Mouse (Mus musculus) embryonic facial prominence, embryonic 15.5 days (tissue): ENCODE measurements at regions not wholly inside any gene's neighbourhood (a gene's known extent, or its start where the extent isn't known, plus 50 kb on each side); places are given as distances from the start of the nearest gene placed in this dataset.

Experiments used
- ATAC-seq: fragments of 200-750 bp; cut with Nextera tagmentation; 2 replicates; pipeline ENCODE4 v1.8.0; 2017; ENCODE audit warnings: low read depth, moderate TSS enrichment; ENCODE audit not compliant: insufficient number of reproducible peaks, low FRiP score, low TSS enrichment
- H3K27ac ChIP-seq: fragments of 300-500 bp; sonication (generic); replicated peaks from 2 replicates; pipeline ENCODE4 v1.5.1; 2015; ENCODE audit warnings: mild to moderate bottlenecking, inconsistent platforms
- H3K27me3 ChIP-seq: fragments of 300-500 bp; sonication (generic); 2 replicates; pipeline ENCODE4 v1.6.1; 2015; ENCODE audit warnings: inconsistent platforms
- H3K36me3 ChIP-seq: fragments of 300-500 bp; sonication (generic); 2 replicates; pipeline ENCODE4 v1.6.1; 2015; ENCODE audit warnings: mild to moderate bottlenecking, inconsistent platforms
- H3K4me1 ChIP-seq: fragments of 300-500 bp; sonication (generic); 2 replicates; pipeline ENCODE4 v1.6.1; 2015; ENCODE audit warnings: inconsistent platforms
- H3K4me2 ChIP-seq: fragments of 300-500 bp; sonication (generic); replicated peaks from 2 replicates; pipeline ENCODE4 v1.6.1; 2015; ENCODE audit warnings: mild to moderate bottlenecking, inconsistent platforms
- H3K4me3 ChIP-seq: fragments of 300-500 bp; sonication (generic); replicated peaks from 2 replicates; pipeline ENCODE4 v1.5.1; 2015; ENCODE audit warnings: mild to moderate bottlenecking, inconsistent platforms
- H3K9ac ChIP-seq: fragments of 300-500 bp; sonication (generic); 2 replicates; pipeline ENCODE4 v1.6.1; 2015; ENCODE audit warnings: inconsistent platforms
- H3K9me3 ChIP-seq: fragments of 300-500 bp; sonication (generic); replicated peaks from 2 replicates; pipeline ENCODE4 v1.6.1; 2016; ENCODE audit warnings: inconsistent platforms
- WGBS: fragments of 180-500 bp; shearing (Covaris S2); methylation state at CpG from one replicate; pipeline ENCODE4 v1.1.7; 2015; 5-methylcytosine and 5-hydroxymethylcytosine counted together

DNA sequence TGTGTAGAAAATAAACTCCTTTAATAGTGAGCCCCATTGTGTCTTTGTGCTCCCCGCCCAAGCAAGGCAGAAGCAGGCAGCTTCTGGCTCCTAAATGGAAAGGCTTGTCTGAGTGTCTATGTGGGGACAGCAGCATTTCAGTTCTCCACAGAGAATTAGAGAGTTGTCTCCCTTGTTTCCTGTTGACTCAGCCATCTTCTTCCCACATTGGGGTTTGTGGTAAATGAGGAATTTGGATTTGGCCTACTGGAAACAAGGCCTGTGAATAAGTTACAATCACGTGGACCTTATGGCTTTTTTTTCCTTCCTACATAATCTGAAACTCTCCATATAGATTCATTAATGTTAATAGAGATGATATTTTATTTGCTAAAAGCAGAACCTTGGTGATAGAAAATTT, 158.9 kb upstream of the Lef1 start:
- Histone ChIP-seq H3K4me1 (peaks cover 9% of the 10 kb centered on the region), H3K36me3 (no peaks in the 10 kb centered on the region), H3K27me3 (no peaks in the 10 kb centered on the region), H3K9me3 (0 out of 2 replicates have a peak, but pooled peaks cover 7% of the 10 kb centered on the region), H3K9ac (no peak overlapping the region), H3K4me3 (no peak overlapping the region), H3K4me2 (no peak overlapping the region), H3K27ac (no peak overlapping the region)
- 52% methylated on average over 2 of the region's 2 CpGs for WGBS
- ATAC-seq: 0 out of 2 replicates have a peak, but pooled peaks have one; percentile 19

DNA sequence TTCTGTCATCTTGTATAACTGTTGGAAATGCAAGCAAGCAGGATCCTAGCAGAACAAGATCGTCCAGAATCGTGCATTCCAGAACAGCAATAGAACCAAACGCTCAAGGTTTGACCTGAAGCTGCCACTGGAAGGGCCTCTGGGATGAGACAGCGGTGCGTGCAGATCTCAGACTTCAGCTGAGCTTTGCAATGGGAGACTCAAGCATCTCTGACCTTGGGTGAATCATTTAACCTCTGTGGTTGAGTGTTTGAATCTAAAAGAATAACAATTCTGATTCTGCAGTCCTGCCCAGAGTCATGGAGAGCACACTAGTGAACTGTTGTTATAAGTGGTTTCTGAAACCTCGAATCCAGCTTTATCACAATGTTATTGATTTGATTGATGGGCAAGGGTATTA, 159.4 kb upstream of the Lef1 start:
- Histone ChIP-seq H3K36me3 (no peaks in the 10 kb centered on the region), H3K4me1 (peaks cover 14% of the 10 kb centered on the region), H3K4me3 (no peak overlapping the region), H3K9me3 (0 out of 2 replicates have a peak, but pooled peaks cover 7% of the 10 kb centered on the region), H3K27me3 (no peaks in the 10 kb centered on the region), H3K27ac (no peak overlapping the region), H3K9ac (no peak overlapping the region), H3K4me2 (no peak overlapping the region)
- no peak for ATAC-seq
- WGBS: 68% methylated on average over 6 of the region's 6 CpGs

DNA sequence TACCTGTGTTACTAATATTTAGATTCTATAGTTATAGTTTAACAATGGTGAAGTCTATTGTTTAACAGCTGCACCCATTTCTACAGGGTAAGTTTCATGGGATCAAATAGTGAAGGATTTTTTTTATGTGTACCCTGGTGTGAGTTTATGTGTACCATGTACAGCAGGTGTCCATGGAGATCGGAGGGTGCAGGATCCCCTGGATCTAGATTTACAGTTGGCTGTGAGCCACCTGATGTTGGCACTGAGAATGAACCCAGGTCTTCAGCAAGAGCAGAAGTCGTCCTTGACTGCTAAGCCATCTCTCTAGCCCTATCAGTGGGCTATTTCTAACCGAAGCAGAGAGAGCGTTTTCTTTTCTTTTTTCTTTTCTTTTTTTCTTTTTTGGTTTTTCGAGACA, 162.4 kb upstream of the Lef1 start:
- WGBS: 87% methylated on average over 5 of the region's 5 CpGs
- Histone ChIP-seq H3K9me3 (no peaks in the 10 kb centered on the region), H3K4me1 (peaks cover 31% of the 10 kb centered on the region), H3K4me2 (no peak overlapping the region), H3K36me3 (no peaks in the 10 kb centered on the region), H3K27me3 (no peaks in the 10 kb centered on the region), H3K27ac (no peak overlapping the region), H3K4me3 (no peak overlapping the region), H3K9ac (no peak overlapping the region)
- ATAC-seq: no peak

DNA sequence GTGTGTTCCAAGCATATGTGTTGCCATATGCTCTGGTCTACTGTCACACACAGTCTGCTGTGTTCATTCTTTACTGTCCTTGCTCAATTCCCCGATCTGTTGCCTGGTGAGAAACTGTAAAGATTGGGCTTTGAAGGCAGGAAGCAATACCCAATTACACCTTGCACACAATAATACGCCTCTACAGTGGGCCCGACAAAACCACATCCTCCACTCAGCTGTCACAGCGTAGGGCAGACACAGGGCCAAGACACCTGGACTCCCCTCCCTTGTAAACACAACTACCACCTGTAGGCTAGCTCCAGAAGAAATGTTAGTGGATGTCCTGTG, 163.0 kb upstream of the Lef1 start:
- no peak overlapping the region for H3K27ac ChIP-seq
- 75% methylated on average over 4 of the region's 4 CpGs for WGBS
- no peaks in the 10 kb centered on the region for H3K36me3 ChIP-seq
- H3K27me3 ChIP-seq: no peaks in the 10 kb centered on the region
- no peak for ATAC-seq
- no peak overlapping the region for H3K9ac ChIP-seq
- no peak overlapping the region for H3K4me3 ChIP-seq
- no peak overlapping the region for H3K4me2 ChIP-seq
- no peaks in the 10 kb centered on the region for H3K9me3 ChIP-seq
- H3K4me1 ChIP-seq: peaks cover 31% of the 10 kb centered on the region

DNA sequence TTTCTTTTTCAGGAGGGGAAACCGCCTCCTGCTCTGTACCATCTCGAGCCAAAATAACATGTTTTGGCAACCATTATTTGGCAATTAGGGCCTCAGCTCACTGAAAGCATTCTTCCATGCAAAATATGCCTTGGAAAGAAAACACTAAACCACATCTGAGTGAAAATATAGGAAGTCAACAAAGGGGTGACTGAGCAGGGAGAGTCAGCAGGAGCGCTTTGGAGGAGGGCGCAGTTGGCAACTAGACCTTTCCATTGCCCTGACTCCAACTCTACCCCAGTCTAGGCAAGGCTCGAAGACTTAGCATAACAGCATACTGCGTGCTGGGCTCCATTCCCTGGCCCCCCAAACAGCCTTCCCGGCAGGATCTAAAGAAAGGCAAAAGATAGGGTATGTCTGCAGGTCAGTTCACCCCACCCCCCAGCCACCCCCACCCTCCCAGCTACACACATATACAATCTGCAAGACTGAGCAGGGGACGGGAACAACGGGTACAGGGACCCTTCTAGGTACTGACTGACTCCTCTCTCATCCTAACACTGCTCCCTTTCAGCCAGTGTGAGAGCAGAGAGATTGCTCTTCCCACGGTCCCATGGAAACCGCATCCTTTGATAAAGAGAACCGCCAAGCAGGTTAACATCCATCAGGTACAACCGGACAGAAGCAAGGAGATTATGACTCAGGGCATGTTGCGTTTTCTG, 163.5 kb upstream of the Lef1 start:
- Histone ChIP-seq H3K9ac (no peak overlapping the region), H3K9me3 (no peaks in the 10 kb centered on the region), H3K36me3 (no peaks in the 10 kb centered on the region), H3K4me1 (peaks cover 31% of the 10 kb centered on the region), H3K27ac (peak overlapping the region; percentile 85), H3K27me3 (no peaks in the 10 kb centered on the region), H3K4me2 (peak overlapping the region; percentile 63), H3K4me3 (peak overlapping the region; percentile 32)
- WGBS: 52% methylated on average over 14 of the region's 14 CpGs
- ATAC-seq: peak; percentile 72

DNA sequence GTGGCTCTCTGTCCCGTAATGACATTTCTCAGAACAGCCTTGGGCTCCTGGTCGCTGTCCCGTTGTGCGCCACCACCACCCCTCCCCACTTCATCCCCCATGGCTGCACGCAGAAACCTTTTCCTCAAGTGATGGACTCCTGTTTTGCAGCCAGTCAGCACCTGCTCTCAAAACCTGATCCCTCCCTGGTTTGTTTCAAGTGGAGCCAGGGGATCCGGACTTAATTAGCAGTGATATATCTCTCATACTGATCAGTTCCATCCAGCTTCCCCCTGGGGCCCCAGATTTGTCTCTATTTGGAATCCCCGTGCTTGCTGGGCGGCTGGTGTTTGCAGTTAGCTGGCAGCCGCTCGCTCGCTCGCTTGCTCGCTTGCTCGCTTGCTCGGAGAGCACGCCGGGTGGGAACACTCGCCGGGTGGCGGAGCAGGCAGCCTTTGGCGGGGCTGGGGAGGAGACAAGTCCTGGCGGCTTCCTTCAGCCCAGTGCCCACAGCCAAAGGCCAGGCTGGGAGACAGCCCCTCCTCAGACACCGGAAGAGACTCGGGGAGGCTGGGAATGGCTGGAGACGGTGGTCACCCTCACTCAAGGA, 164.3 kb upstream of the Lef1 start:
- peak overlapping the region; percentile 39 for H3K9ac ChIP-seq
- no peaks in the 10 kb centered on the region for H3K9me3 ChIP-seq
- peak overlapping the region; percentile 32 for H3K4me3 ChIP-seq
- ATAC-seq: peak; percentile 76
- H3K27ac ChIP-seq: peak overlapping the region; percentile 85
- peaks cover 31% of the 10 kb centered on the region for H3K4me1 ChIP-seq
- H3K36me3 ChIP-seq: no peaks in the 10 kb centered on the region
- H3K4me2 ChIP-seq: peak overlapping the region; percentile 63
- H3K27me3 ChIP-seq: no peaks in the 10 kb centered on the region
- 2% methylated on average over 25 of the region's 25 CpGs for WGBS

DNA sequence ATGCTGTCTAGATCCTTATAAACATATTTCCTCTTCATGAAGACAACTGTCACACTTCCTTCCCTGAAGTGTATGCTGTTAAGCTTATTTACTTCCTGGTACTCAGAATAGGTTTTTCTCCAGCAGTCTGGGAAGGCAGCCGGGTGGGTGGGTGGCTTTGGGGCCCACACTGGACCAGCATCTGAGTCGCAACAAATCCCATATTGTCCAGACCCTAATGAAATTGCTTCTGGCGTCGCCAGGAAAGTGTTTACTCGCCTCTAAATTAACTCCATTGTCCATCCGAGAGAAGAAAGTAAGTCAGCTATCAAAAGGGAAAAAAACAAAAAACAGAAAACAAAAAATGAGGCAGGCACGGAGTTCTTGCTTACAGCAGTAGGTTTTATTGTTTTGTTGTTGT, 164.9 kb upstream of the Lef1 start:
- Histone ChIP-seq H3K36me3 (no peaks in the 10 kb centered on the region), H3K4me3 (peak overlapping the region; percentile 32), H3K9ac (no peak overlapping the region), H3K27me3 (no peaks in the 10 kb centered on the region), H3K27ac (peak overlapping the region; percentile 85; the same call in 1 of the 2 replicates), H3K4me2 (peak overlapping the region; percentile 63), H3K9me3 (no peaks in the 10 kb centered on the region), H3K4me1 (peaks cover 31% of the 10 kb centered on the region)
- WGBS: 21% methylated on average over 7 of the region's 7 CpGs
- ATAC-seq: no peak

DNA sequence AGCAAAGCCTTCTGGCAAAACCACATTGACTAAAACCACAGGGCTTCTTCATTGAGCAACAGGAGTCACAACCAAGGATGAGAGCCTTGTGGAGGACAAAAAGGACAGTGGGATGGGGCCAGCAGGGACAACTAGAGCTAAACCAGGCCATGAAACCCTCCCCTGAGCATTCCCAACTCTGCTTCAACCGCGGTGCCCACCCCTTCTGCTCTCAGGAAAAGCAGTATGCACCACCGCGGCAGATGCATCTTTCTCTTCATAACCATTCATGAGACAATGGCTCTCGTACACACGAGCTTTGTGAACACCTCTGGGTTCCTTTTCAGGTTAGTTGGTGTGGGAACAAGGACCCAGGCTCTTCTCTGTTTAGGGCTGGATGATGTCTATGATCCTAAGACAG, 166.0 kb upstream of the Lef1 start:
- no peak for ATAC-seq
- H3K36me3 ChIP-seq: no peaks in the 10 kb centered on the region
- no peaks in the 10 kb centered on the region for H3K9me3 ChIP-seq
- H3K27ac ChIP-seq: peak overlapping the region; percentile 55; the same call in 1 of the 2 replicates
- peaks cover 31% of the 10 kb centered on the region for H3K4me1 ChIP-seq
- WGBS: 90% methylated on average over 6 of the region's 6 CpGs
- H3K4me3 ChIP-seq: no peak overlapping the region
- no peak overlapping the region for H3K9ac ChIP-seq
- H3K4me2 ChIP-seq: no peak overlapping the region
- no peaks in the 10 kb centered on the region for H3K27me3 ChIP-seq

DNA sequence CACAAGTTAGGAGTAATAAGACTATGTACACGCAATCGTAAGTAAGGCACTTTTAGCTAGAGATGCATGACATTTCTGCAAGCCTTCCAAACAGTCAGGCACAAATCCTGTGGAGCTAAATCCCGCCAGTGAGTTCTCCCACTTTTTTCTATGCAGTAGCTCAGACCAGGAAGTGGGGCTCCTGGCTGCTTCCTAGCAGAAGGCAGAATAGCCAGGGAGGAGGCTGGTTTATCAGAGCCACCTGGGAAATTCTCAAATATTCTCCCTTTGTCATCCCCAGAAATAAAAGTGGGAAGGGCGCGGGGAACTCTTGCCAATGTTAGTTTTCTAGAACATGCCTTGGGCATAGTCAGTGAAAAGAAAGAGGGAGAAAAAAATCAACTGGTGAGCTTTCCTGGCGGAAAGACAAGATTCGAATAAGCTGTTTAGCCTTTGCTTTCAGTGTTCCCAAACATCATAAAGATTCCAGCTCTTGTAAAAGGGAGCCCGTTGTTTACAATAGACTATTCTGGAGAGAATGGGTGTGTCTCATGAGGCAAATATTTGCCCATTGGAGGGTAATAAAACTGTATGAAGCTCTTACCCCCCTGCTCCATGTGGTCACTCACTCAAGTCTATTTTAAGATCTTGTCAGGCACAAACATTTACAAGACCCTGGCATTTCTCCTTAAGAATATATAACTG, 167.2 kb upstream of the Lef1 start:
- Histone ChIP-seq H3K9me3 (no peaks in the 10 kb centered on the region), H3K4me2 (no peak overlapping the region), H3K27me3 (no peaks in the 10 kb centered on the region), H3K36me3 (no peaks in the 10 kb centered on the region), H3K4me1 (peaks cover 31% of the 10 kb centered on the region), H3K4me3 (no peak overlapping the region), H3K27ac (peak overlapping the region; percentile 55), H3K9ac (no peak overlapping the region)
- 48% methylated on average over 8 of the region's 8 CpGs for WGBS
- no peak for ATAC-seq

DNA sequence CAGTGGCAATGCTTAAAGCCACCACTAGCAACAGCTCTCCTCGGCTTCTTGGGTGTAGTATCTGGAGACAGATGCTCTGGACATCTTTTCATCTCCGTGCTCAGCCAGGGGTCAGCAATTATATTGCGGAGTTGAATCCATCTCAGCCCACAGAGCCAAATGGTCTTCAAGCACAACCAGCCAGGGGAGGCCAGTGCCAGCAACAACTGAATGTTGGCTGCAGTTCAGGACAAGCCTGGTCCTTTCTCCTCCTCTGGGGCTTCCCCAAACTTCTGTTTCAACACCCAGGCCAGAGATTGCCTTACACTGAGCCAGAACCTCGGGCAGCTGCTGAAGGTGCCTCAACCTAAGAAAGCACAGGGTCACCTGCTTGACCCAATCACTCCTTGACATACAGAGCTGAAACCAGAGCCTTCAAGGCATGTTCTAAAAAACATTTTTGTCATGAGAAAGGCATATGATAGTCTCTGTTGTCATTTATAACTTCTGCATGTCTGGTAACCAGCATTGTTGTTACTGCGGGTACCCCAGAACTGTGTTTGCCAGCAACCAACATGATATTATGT, 169.9 kb upstream of the Lef1 start:
- Histone ChIP-seq H3K27ac (no peak overlapping the region), H3K9me3 (no peaks in the 10 kb centered on the region), H3K4me2 (no peak overlapping the region), H3K4me3 (no peak overlapping the region), H3K27me3 (no peaks in the 10 kb centered on the region), H3K9ac (no peak overlapping the region), H3K4me1 (peaks cover 24% of the 10 kb centered on the region), H3K36me3 (no peaks in the 10 kb centered on the region)
- WGBS: 65% methylated on average over 5 of the region's 5 CpGs
- ATAC-seq: peak; percentile 43; the same call in 1 of the 2 replicates

DNA sequence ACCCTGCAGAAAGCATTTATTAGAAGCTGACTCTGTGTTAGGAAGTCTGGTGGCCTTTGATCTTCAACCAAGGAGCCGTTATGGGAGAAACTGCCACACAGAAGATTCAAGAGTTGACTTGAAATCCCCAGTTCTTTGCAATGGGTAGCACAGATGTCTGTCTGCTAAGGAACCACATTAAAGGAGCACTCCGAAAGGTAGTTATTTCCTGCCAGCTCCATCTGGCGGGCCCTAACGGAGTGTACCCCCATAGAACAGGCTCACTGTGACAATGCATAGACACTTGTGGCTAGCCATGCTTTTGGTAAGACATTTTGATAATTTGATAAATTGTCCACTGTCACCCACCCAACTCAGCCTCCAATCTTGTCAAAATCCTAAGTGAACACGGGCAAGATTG, 173.3 kb upstream of the Lef1 start:
- Histone ChIP-seq H3K4me1 (peaks cover 25% of the 10 kb centered on the region), H3K9ac (no peak overlapping the region), H3K27ac (no peak overlapping the region), H3K4me3 (no peak overlapping the region), H3K36me3 (no peaks in the 10 kb centered on the region), H3K27me3 (no peaks in the 10 kb centered on the region), H3K4me2 (no peak overlapping the region), H3K9me3 (no peaks in the 10 kb centered on the region)
- WGBS: 54% methylated on average over 5 of the region's 5 CpGs
- ATAC-seq: no peak
